Mouse (Mus musculus) E14TG2a.4 (cell line): ENCODE data around the gene Elovl4.

Source experiments
- H3K27me3 ChIP-seq: 2 replicates; pipeline ENCODE4 v1.6.1; 2014; ENCODE audit warnings: low read length, control low read depth; ENCODE audit not compliant: insufficient read depth
- H3K36me3 ChIP-seq: 2 replicates; pipeline ENCODE4 v1.6.1; 2014; ENCODE audit warnings: low read length, control low read depth; ENCODE audit not compliant: insufficient read depth
- H3K4me1 ChIP-seq: replicated peaks from 2 replicates; pipeline ENCODE4 v1.6.1; 2014; ENCODE audit warnings: low read depth, low read length, control low read depth
- H3K4me3 ChIP-seq: replicated peaks from 2 replicates; pipeline ENCODE4 v1.5.1; 2014; ENCODE audit warnings: mild to moderate bottlenecking, low read length
- H3K9me3 ChIP-seq: 2 replicates; pipeline ENCODE4 v1.6.1; 2014; ENCODE audit warnings: low read length, control low read depth
- CTCF ChIP-seq: conservative IDR thresholded peaks from 2 replicates; pipeline ENCODE4 v1.5.1; 2014; ENCODE audit warnings: low read length
- NANOG ChIP-seq: IDR thresholded peaks from 2 replicates; pipeline ENCODE4 v1.6.1; 2014; ENCODE audit warnings: borderline replicate concordance, low read length, mixed read lengths
- POU5F1 ChIP-seq: IDR thresholded peaks from 2 replicates; pipeline ENCODE4 v1.6.1; 2014; ENCODE audit warnings: low read length, borderline replicate concordance

Elovl4 gene

DNA sequence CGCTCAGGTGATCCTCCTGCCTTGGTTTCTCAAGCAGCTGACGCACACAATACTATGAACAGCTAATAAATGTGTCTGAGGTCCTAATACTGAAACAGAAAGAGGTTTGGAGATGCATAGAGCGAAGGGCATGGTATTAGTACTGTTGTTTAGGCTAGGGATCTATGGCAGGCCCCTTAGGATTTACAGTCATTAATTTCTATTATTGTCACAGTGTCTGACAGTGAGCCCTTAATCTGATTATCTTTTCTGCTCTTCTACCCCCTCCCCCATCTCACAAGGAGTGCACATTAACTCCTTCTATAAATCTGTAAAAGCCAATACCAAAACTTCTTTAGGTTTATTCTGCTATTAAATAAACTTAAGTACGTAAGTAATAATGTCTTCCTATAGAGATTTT, 44.8 kb downstream of the Elovl4 start:
- no peak for TF ChIP-seq CTCF
- TF ChIP-seq NANOG: no peak
- no peak for TF ChIP-seq POU5F1
- H3K9me3 ChIP-seq: peaks cover 49% of the 10 kb centered on the region

GRCm38 (mm10) chr9:83731877-83732276, 74.2 kb downstream of the Elovl4 start:
- TF ChIP-seq POU5F1: no peak
- no peak for TF ChIP-seq NANOG
- TF ChIP-seq CTCF: no peak
- H3K36me3 ChIP-seq: no peaks in the 10 kb centered on the region
- H3K4me3 ChIP-seq: no peak overlapping the region

More for the DNA sequence above, 44.8 kb downstream of the Elovl4 start:
- H3K4me3 ChIP-seq: no peak overlapping the region
- no peaks in the 10 kb centered on the region for H3K4me1 ChIP-seq
- no peaks in the 10 kb centered on the region for H3K27me3 ChIP-seq
- no peaks in the 10 kb centered on the region for H3K36me3 ChIP-seq

DNA sequence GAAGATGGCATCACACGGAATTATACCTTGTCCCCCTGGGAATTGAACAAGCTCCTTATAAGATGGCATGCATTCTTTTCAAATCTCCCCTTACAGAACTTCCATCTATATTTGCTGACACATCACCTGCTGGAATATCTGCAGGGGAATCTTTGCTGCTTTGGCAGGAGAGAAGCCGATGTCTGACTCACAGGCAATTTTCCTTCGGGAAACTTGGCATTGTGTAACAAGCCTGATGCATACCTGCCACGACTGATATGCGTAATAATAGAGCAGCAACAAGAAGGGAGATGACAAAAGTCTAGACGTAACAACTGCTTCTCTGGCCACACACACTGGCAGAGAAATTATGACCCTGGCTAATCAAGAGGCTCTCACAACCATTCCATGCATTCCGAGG, 75.2 kb downstream of the Elovl4 start:
- Histone ChIP-seq H3K9me3 (peaks cover 4% of the 10 kb centered on the region; the same call in 1 of the 2 replicates), H3K27me3 (peaks cover 4% of the 10 kb centered on the region; the same call in 1 of the 2 replicates), H3K4me1 (peaks cover 16% of the 10 kb centered on the region), H3K36me3 (no peaks in the 10 kb centered on the region), H3K4me3 (no peak overlapping the region)
- TF ChIP-seq CTCF (no peak), POU5F1 (no peak), NANOG (no peak)

More at GRCm38 (mm10) chr9:83731877-83732276, 74.2 kb downstream of the Elovl4 start:
- peaks cover 2% of the 10 kb centered on the region; the same call in 1 of the 2 replicates for H3K27me3 ChIP-seq
- peaks cover 4% of the 10 kb centered on the region; the same call in 1 of the 2 replicates for H3K9me3 ChIP-seq
- peaks cover 15% of the 10 kb centered on the region for H3K4me1 ChIP-seq
